25 mouse cellular contexts compared by ENCODE assay signal in the genomic region with DNA sequence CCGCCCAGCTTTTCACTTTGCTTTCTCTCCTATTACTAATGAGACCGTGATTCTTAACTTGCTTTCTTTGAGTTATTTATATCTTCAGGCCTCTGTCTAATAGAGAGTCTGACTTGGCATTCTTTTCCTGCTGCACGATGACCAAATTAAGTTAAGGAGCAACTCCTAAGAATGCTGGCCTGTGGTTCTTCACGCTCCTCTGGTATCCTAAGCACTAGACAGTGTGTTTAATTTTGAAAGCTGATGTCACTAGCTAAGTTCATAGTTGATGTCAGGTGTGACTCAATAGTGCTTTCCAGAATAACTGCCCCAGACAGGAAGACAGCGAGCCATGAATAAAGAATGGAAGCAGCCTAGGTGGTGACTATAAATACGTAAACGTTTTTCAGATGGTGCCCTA. TPM values are rescaled to one million over a fixed set of nuclear protein-coding genes. Genes with fewer than 3 reads are reported as not detected.
DNase-seq lines count a peak whose midpoint lies in the region; ATAC-seq and TF ChIP-seq lines count a peak whose summit lies in the region.
"Had no signal": no experiment of that assay in that cellular context is flagged by ENCODE, and none has a peak within 500 bp of the region (broad histone marks: within the 10 kb centered on the region; RNA-seq: fewer than 3 reads in every experiment).

No protein-coding gene starts in this region.

- peaks cover 55% of the 10 kb centered on the region for H3K4me1 ChIP-seq in heart, embryonic 12.5 days (replicated peaks)
- 0 out of 2 replicates have a peak, but pooled peaks cover 2% of the 10 kb centered on the region for H3K4me1 ChIP-seq in kidney, postnatal 0 days (replicated peaks; ENCODE audit: insufficient read depth, low read length)
- H3K4me1 ChIP-seq in kidney, embryonic 15.5 days: 0 out of 2 replicates have a peak, but pooled peaks cover 5% of the 10 kb centered on the region
- H3K4me1 ChIP-seq in intestine, embryonic 16.5 days (ENCODE audit: control insufficient read depth, insufficient read depth, low read length): 0 out of 2 replicates have a peak, but pooled peaks cover 2% of the 10 kb centered on the region
- H3K4me1 ChIP-seq in cerebellum, adult 2 months (ENCODE audit: control insufficient read depth, insufficient read depth, low read length): no peaks in the 10 kb centered on the region

- H3K27me3 ChIP-seq in heart, embryonic 12.5 days (replicated peaks): no peaks in the 10 kb centered on the region
- H3K27me3 ChIP-seq in kidney, postnatal 0 days (ENCODE audit: insufficient read depth, low read length): no peaks in the 10 kb centered on the region
- no peaks in the 10 kb centered on the region for H3K27me3 ChIP-seq in kidney, embryonic 15.5 days
- no peaks in the 10 kb centered on the region for H3K27me3 ChIP-seq in intestine, embryonic 16.5 days (replicated peaks; ENCODE audit: control insufficient read depth, insufficient read depth, low read length)
- no peaks in the 10 kb centered on the region; the same call in 1 of the 2 replicates for H3K27me3 ChIP-seq in cerebellum, adult 2 months (ENCODE audit: control insufficient read depth, insufficient read depth, low read length)
- H3K27me3 ChIP-seq: embryonic facial prominence, embryonic 15.5 days; hindbrain, embryonic 15.5 days; limb, embryonic 15.5 days; neural tube, embryonic 13.5 days had no signal

- H3K36me3 ChIP-seq in heart, embryonic 12.5 days: no peaks in the 10 kb centered on the region
- H3K36me3 ChIP-seq in kidney, postnatal 0 days (ENCODE audit: insufficient read depth, low read length): no peaks in the 10 kb centered on the region
- no peaks in the 10 kb centered on the region for H3K36me3 ChIP-seq in kidney, embryonic 15.5 days
- H3K36me3 ChIP-seq in intestine, embryonic 16.5 days (ENCODE audit: control insufficient read depth, insufficient read depth, low read length): no peaks in the 10 kb centered on the region
- H3K36me3 ChIP-seq: embryonic facial prominence, embryonic 15.5 days; forebrain, embryonic 10.5 days; G1E; hindbrain, embryonic 15.5 days; limb, embryonic 15.5 days; neural tube, embryonic 13.5 days had no signal

- DNase-seq in heart, adult 8-10 months (ENCODE audit: low spot score): no peak
- DNase-seq in kidney, postnatal 0 days (ENCODE audit: low spot score): peak; percentile 21
- DNase-seq in neural tube, embryonic 10.5 days (ENCODE audit: extremely low spot score, low spot score): no peak
- DNase-seq in cerebellum, adult 2 months: no peak
- DNase-seq: adrenal gland, postnatal 25 days; B cell, adult 2 months; cerebellum, adult 9-11 months; gastrocnemius, postnatal 14 days; kidney, adult 11 months; kidney, postnatal 14 days; left cerebral cortex, postnatal 4 days; lung, postnatal 4 days; midbrain, embryonic 14.5 days; thymus, adult 2 months had no signal

- no peak for TF ChIP-seq POLR2A in cerebellum, adult 2 months (IDR thresholded peaks at IDR 0.05; ENCODE audit: borderline replicate concordance, insufficient read depth, low read length)

- no peak overlapping the region for H3K9ac ChIP-seq in heart, embryonic 12.5 days
- no peak overlapping the region for H3K9ac ChIP-seq in kidney, postnatal 0 days (ENCODE audit: low read depth, low read length)
- H3K9ac ChIP-seq in kidney, embryonic 15.5 days: no peak overlapping the region
- no peak overlapping the region for H3K9ac ChIP-seq in intestine, embryonic 16.5 days (ENCODE audit: low read depth, low read length)
- H3K9ac ChIP-seq: embryonic facial prominence, embryonic 15.5 days; hindbrain, embryonic 15.5 days; limb, embryonic 15.5 days; liver, embryonic 14.5 days; neural tube, embryonic 13.5 days had no signal

- no peak for ATAC-seq in heart, embryonic 12.5 days (ENCODE audit: insufficient number of reproducible peaks, low FRiP score)
- ATAC-seq in kidney, postnatal 0 days (replicated peaks; ENCODE audit: low FRiP score, low read depth): no peak
- no peak for ATAC-seq in kidney, embryonic 15.5 days (replicated peaks; ENCODE audit: low FRiP score)
- ATAC-seq in intestine, embryonic 16.5 days: peak; percentile 67; the same call in 1 of the 2 replicates
- ATAC-seq: forebrain, embryonic 16.5 days had no signal

- 32% methylated on average over 7 of the region's 7 CpGs for WGBS in heart, embryonic 12.5 days
- WGBS in kidney, postnatal 0 days: 53% methylated on average over 7 of the region's 7 CpGs
- 59% methylated on average over 7 of the region's 7 CpGs for WGBS in kidney, embryonic 15.5 days
- 60% methylated on average over 7 of the region's 7 CpGs for WGBS in intestine, embryonic 16.5 days
- WGBS in cerebellum, adult 2 months: 89% methylated on average over 7 of the region's 7 CpGs

- peak overlapping the region; percentile 83 for H3K27ac ChIP-seq in heart, embryonic 12.5 days (ENCODE audit: poor library complexity, severe bottlenecking)
- H3K27ac ChIP-seq in kidney, postnatal 0 days: no peak overlapping the region
- no peak overlapping the region for H3K27ac ChIP-seq in kidney, embryonic 15.5 days
- peak overlapping the region; percentile 68 for H3K27ac ChIP-seq in intestine, embryonic 16.5 days (ENCODE audit: low read length)
- no peak overlapping the region for H3K27ac ChIP-seq in cerebellum, adult 2 months (ENCODE audit: insufficient read depth, low read length)
- H3K27ac ChIP-seq: embryonic facial prominence, embryonic 15.5 days; forebrain, embryonic 10.5 days; hindbrain, embryonic 15.5 days; limb, embryonic 15.5 days; liver, embryonic 14.5 days; neural tube, embryonic 13.5 days had no signal

- no peaks in the 10 kb centered on the region for H3K9me3 ChIP-seq in heart, embryonic 12.5 days (replicated peaks)
- no peaks in the 10 kb centered on the region for H3K9me3 ChIP-seq in kidney, postnatal 0 days (replicated peaks; ENCODE audit: low read length)
- no peaks in the 10 kb centered on the region for H3K9me3 ChIP-seq in kidney, embryonic 15.5 days (replicated peaks)
- no peaks in the 10 kb centered on the region for H3K9me3 ChIP-seq in intestine, embryonic 16.5 days (ENCODE audit: control insufficient read depth, low read length)
- H3K9me3 ChIP-seq: embryonic facial prominence, embryonic 15.5 days; forebrain, embryonic 10.5 days; G1E; hindbrain, embryonic 15.5 days; limb, embryonic 15.5 days; neural tube, embryonic 13.5 days had no signal

- TF ChIP-seq CTCF in kidney, postnatal 0 days (IDR thresholded peaks at IDR 0.05; ENCODE audit: low read depth): no peak
- TF ChIP-seq CTCF in cerebellum, adult 2 months (IDR thresholded peaks at IDR 0.05; ENCODE audit: borderline replicate concordance, insufficient read depth, low read depth, low read length): no peak

- no peak overlapping the region for H3K4me2 ChIP-seq in heart, embryonic 12.5 days
- H3K4me2 ChIP-seq in kidney, postnatal 0 days (ENCODE audit: low read length): no peak overlapping the region
- H3K4me2 ChIP-seq in kidney, embryonic 15.5 days: no peak overlapping the region
- H3K4me2 ChIP-seq in intestine, embryonic 16.5 days (ENCODE audit: low read depth, low read length): no peak overlapping the region
- H3K4me2 ChIP-seq: embryonic facial prominence, embryonic 15.5 days; hindbrain, embryonic 15.5 days; limb, embryonic 15.5 days; neural tube, embryonic 13.5 days had no signal

- H3K4me3 ChIP-seq in heart, embryonic 12.5 days: no peak overlapping the region
- no peak overlapping the region for H3K4me3 ChIP-seq in kidney, postnatal 0 days (replicated peaks; ENCODE audit: low read depth, low read length)
- no peak overlapping the region for H3K4me3 ChIP-seq in kidney, embryonic 15.5 days (replicated peaks)
- no peak overlapping the region for H3K4me3 ChIP-seq in intestine, embryonic 16.5 days (ENCODE audit: low read length)
- no peak overlapping the region for H3K4me3 ChIP-seq in cerebellum, adult 2 months (replicated peaks; ENCODE audit: insufficient read depth, low read depth, low read length)
- H3K4me3 ChIP-seq: embryonic facial prominence, embryonic 15.5 days; forebrain, embryonic 10.5 days; hindbrain, embryonic 15.5 days; limb, embryonic 15.5 days; neural tube, embryonic 13.5 days had no signal

RNA-seq across cellular contexts. Expression of a gene that starts 6.3 kb away (rescaled TPM):
- 22.7 and 24.4 TPM in 2 replicates for polyA plus RNA-seq in heart, embryonic 12.5 days (2016; fragmentation: Nextera tagmentation; extraction: Ambion mirVana)
- total RNA-seq in heart, adult 8-10 months (2022): 100 to 1,000 TPM; 121 to 157 (median 140) TPM
- 9.6 and 9.9 TPM in 2 replicates for polyA plus RNA-seq in kidney, postnatal 0 days (2015; fragmentation: Nextera tagmentation; extraction: Ambion mirVana)
- 14.5 and 17.3 TPM in 2 replicates for polyA plus RNA-seq in kidney, embryonic 15.5 days (2015; fragmentation: Nextera tagmentation; extraction: Ambion mirVana)
- 7.0 and 8.9 TPM in 2 replicates for polyA plus RNA-seq in intestine, embryonic 16.5 days (2015; fragmentation: Nextera tagmentation; extraction: Ambion mirVana)
- 48.5 and 53.6 TPM in 2 replicates for polyA plus RNA-seq in cerebellum, adult 2 months (2012; rRNA removed)
- polyA plus RNA-seq: G1E had no signal

Comparison
In these comparisons a context has a peak if more than half of its experiments do, and no peak if none do; other contexts are left out.
1. H3K27ac ChIP-seq: peak in heart, embryonic 12.5 days (single experiment) and intestine, embryonic 16.5 days (single experiment); none in kidney, postnatal 0 days (single experiment), kidney, embryonic 15.5 days (single experiment) and cerebellum, adult 2 months (single experiment).